Mouse (Mus musculus) 3134 (cell line): Measurements from ENCODE around the gene Auts2.

Source experiments
- DNase-seq: peaks from one replicate; pipeline ENCODE4 v3.0.0-alpha.2; 2011; ENCODE audit warnings: low spot score; ENCODE audit not compliant: insufficient read length; ENCODE audit errors: extremely low read depth

Auts2 gene

DNA sequence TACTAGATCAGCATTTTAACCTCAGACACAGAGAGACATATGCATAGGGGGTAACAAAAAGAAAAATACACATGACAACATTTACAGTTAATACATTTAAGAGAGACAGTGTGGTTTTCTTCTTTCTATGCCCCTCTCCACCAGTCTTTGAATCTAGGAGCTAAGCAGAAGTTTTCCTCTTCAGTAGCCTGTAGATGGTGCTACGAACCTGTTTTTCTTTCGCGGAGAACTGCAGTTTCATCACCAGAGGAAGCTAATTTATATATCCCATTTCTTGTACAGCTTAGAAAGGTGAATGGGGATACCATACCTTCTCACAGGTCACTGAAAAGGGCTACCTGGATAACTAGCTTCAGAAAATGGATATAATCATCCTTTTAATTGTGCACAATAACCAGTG, 427.5 kb downstream of the Auts2 start:
- DNase-seq = no peak

- DNase-seq = no peak
These were observed 428.4 kb downstream of the Auts2 start for GRCm38 (mm10) chr5:132114561-132115301.

GRCm38 (mm10) chr5:132113480-132113879, 429.7 kb downstream of the Auts2 start:
- no peak for DNase-seq

DNA sequence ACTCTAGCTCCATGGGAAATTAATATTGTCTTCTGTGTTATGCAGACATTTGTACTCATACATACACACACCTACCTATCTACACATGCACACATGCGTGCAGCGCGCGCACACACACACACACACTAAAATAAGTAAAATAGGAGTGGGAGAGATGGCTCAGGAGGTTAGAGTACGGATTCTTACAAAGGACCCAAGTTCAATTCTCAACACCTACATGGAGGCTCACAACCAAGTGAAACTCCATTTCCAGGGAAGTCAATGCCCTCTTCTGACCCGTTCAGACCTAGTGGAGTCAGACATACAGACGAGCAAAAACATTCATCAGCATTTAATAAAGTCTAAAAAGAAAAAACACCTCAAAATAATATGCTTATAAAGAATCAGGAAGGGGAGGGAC, 430.5 kb downstream of the Auts2 start:
- DNase-seq = no peak

DNA sequence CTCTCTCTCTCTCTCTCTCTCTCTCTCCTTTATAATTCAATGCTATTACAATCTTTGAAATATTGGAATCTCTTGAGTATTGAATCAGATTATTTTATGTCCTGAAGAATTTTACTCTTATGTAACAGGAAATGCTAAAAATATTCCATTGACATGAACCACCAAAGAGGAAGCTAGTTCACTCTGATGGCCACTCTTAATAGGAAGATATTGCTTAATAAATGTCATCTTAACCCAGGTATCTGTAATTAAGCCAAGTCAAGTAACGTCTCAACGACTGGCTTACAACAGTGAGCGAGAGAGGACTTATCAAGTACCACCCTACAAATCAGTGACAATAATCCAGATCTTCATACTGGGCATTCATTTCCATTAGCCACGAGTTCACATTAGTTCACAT, 440.7 kb downstream of the Auts2 start:
- no peak for DNase-seq

DNA sequence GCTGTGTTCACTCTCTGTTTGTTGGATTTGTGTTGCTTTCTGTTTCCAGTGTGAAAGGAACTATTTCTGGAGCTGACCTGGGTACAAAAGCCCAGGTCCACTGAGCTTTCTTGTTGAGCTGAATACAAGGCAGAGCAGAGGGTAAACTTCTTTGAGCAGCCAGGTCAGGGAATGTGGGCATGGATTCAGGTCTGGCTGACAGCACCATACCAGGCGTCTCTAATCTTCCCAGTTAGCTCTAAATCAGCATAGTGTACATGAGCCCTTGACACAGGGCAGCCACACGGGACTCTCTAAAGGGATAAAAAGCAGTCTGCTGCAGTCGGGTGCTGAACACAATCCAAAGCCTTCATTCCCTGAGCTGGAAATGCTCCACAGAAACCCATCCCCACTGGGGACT, 444.7 kb downstream of the Auts2 start:
- no peak for DNase-seq

DNA sequence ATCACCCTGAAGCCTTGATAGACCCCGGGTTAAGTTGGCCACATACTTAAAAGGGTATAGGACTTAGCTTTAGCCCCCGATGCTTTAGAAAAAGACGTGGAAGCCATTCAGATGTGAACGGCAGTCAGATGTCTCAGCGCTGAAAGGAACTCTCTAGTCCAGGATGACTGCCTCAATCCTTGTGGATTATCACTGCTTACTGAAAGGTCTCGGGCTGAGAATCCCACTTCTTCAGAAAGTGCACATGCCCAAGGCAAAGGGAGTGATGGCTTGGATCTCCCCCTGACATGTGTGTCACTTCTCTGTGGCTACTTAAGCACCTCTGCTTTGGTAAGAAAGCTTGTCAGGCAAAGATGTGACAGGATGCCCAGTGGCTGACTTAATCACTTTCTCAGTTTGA, 450.4 kb downstream of the Auts2 start:
- no peak for DNase-seq

GRCm38 (mm10) chr5:132089496-132090250, 453.5 kb downstream of the Auts2 start:
- DNase-seq = no peak

DNA sequence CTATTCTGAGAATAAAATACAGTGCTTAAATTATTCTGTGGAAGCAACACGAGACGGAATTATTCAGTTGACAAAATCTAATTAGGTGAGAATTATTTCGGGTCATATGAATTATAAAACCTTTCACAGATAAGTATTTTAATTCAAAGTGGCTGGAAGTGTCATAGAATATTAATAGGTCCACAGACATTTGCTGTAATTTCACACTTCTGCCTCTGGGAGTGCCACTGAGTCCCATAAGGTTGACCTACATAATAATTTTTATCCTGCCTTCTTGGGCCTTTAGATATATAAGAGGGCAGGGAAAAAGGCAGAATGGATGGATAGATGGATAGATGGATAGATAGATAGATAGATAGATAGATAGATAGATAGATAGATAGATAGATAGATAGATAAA, 454.6 kb downstream of the Auts2 start:
- no peak for DNase-seq

GRCm38 (mm10) chr5:132083753-132084326, 459.3 kb downstream of the Auts2 start:
- DNase-seq = no peak

GRCm38 (mm10) chr5:132075942-132076341, 467.2 kb downstream of the Auts2 start:
- no peak for DNase-seq

GRCm38 (mm10) chr5:132074724-132075374, 468.3 kb downstream of the Auts2 start:
- no peak for DNase-seq

- DNase-seq = no peak
These were observed 468.8 kb downstream of the Auts2 start for GRCm38 (mm10) chr5:132074360-132074723.

GRCm38 (mm10) chr5:132073677-132074359, 469.3 kb downstream of the Auts2 start:
- no peak for DNase-seq

DNA sequence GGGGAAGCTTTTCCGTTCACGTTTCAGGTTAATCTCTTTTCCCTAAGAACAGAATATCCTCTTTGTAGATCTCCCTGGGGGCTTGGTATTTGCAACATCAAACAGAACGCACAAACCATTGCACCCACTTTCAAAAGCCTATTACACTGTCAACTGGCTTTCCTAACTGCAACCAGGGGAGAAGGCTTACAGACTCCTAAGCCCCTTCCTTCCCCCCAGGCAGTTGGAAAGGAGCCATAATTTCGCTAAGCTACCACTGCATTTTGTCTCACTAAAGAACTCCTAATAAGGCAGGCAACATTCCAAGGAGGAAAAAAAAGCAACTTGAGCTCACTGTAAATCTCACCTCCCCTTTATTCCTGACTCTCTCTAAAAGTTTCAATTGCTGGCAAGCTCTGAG, 470.8 kb downstream of the Auts2 start:
- DNase-seq = no peak

DNA sequence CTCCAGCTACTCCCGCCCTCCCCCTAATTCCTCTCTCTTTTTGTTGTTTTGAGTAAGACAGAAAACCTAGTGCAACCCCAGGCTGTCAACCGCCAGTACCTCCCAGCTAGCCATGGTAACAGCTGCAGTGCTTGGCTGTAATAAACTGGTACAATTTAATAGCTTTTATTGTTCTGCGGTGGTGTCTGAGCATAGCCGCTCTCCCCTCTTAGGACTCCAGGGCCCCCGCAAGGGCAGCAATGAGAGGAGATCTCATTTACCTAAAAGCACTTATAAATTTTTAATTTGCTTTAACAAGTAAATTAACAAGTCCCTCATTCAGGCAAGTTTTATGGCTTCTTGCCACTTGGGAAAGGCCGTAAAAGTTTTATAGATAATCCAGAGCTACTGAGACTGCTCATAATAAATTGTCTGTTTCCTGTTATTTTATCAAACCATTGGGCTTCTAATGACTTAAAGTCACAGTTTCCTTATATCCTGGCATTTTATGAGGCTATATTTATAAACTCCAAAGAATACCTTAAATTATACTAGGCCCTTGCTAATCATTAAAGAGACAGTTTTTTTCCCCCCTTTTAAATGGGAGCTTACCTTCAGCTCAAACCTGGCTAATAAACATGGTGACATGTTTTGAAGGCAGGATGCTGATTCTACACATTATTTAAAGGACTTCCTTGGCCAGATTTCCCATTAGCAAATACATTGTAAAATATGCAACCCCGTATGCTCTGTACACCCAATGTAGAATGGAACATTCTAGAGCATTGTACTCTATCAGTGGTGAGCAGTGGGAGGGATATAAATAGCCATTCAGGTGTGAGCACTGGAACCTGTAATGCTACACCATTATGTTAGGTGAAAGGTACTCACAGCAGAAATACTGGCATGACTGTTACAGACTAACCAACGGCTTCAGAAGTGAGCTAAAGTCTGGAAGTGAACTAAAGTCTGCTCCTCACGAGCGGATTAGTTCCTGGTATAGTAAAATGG, 475.1 kb downstream of the Auts2 start:
- DNase-seq = no peak

- no peak for DNase-seq
These were observed 483.0 kb downstream of the Auts2 start for GRCm38 (mm10) chr5:132060116-132060515.

DNA sequence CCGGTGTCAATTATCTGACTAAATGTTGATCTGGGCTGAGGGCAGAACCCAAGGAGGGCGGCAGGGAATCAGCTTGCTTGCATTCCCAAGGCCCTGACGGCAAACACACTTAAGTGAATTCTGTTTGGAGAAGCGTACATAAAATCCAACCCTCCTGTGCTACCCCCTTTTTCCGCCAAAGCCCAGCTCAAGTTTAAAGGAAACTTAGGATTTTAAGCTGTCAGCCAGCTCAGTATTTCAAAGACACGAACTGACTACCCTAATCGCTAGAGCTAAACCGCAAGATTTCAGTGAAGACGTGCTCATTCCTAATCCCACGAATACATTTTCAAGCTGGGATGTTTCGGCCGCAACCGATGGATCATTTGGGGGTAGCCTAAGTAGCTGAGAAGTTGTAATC, 490.5 kb downstream of the Auts2 start:
- no peak for DNase-seq

- no peak for DNase-seq
These were observed 503.6 kb downstream of the Auts2 start for GRCm38 (mm10) chr5:132039584-132039983.
